Mouse (Mus musculus) cerebellum, adult 8-10 months (tissue): ENCODE results near the gene A430005L14Rik.
A peak's percentile ranks its signal among the peaks of the same experiment; 100 is the strongest.

Experiments used
- DNase-seq: peaks from one replicate; pipeline ENCODE4 v3.0.0; 2022

Gene A430005L14Rik

GRCm38 (mm10) chr4:153974431-153975291 lies 17.6 kb downstream of the A430005L14Rik start, which contains the start of the genes Dffb and Cep104:
Gene Dffb, minus strand, starts transcription at chr4:153975126.
Gene Cep104, plus strand, starts transcription at chr4:153975194.
- DNase-seq, result peak; percentile 95

GRCm38 (mm10) chr4:153975292-153975662 lies 18.2 kb downstream of the A430005L14Rik start:
- no peak for DNase-seq

- no peak for DNase-seq
Observed at GRCm38 (mm10) chr4:153975768-153976167, 18.7 kb downstream of the A430005L14Rik start.

- no peak for DNase-seq
Observed at GRCm38 (mm10) chr4:153979243-153979642, 22.2 kb downstream of the A430005L14Rik start.

- DNase-seq, result no peak
Observed at GRCm38 (mm10) chr4:153980470-153980869, 23.4 kb downstream of the A430005L14Rik start.

GRCm38 (mm10) chr4:153992715-153993114 lies 35.7 kb downstream of the A430005L14Rik start:
- no peak for DNase-seq

- no peak for DNase-seq
Observed at GRCm38 (mm10) chr4:153993505-153993904, 36.5 kb downstream of the A430005L14Rik start.

GRCm38 (mm10) chr4:154005488-154005887 lies 48.5 kb downstream of the A430005L14Rik start:
- no peak for DNase-seq

- DNase-seq, result no peak
Observed at GRCm38 (mm10) chr4:154006264-154006663, 49.2 kb downstream of the A430005L14Rik start.

- DNase-seq, result no peak
Observed at GRCm38 (mm10) chr4:154007759-154008158, 50.7 kb downstream of the A430005L14Rik start.

- no peak for DNase-seq
Observed at GRCm38 (mm10) chr4:154010907-154011645, 54.0 kb downstream of the A430005L14Rik start.
